9 mouse cellular contexts compared by ENCODE assay signal in genomic region chr16:97610246-97610645, GRCm38 (mm10). TPM values are rescaled to one million over a fixed set of nuclear protein-coding genes. Genes with fewer than 3 reads are reported as not detected.
A peak's percentile ranks its signal among the peaks of the same experiment; 100 is the strongest.
DNase-seq lines count a peak whose midpoint lies in the region; ATAC-seq and TF ChIP-seq lines count a peak whose summit lies in the region.
"Had no signal": no experiment of that assay in that cellular context is flagged by ENCODE, and none has a peak within 500 bp of the region (broad histone marks: within the 10 kb centered on the region; RNA-seq: fewer than 3 reads in every experiment).

No protein-coding gene starts in this region.

- no peak for ATAC-seq in forebrain, embryonic 12.5 days (ENCODE audit: low FRiP score)

- no peaks in the 10 kb centered on the region for H3K36me3 ChIP-seq in embryonic facial prominence, embryonic 10.5 days (replicated peaks)
- H3K36me3 ChIP-seq in forebrain, embryonic 12.5 days (replicated peaks): no peaks in the 10 kb centered on the region

- no peak overlapping the region for H3K9ac ChIP-seq in forebrain, embryonic 12.5 days

- no peak for TF ChIP-seq CTCF in cerebellum, adult 2 months (IDR thresholded peaks at IDR 0.05; ENCODE audit: borderline replicate concordance, insufficient read depth, low read depth, low read length)

- no peak for TF ChIP-seq POLR2A in cerebellum, adult 2 months (IDR thresholded peaks at IDR 0.05; ENCODE audit: borderline replicate concordance, insufficient read depth, low read length)

- H3K4me2 ChIP-seq in forebrain, embryonic 12.5 days: peak overlapping the region; percentile 62

- H3K27me3 ChIP-seq in embryonic facial prominence, embryonic 10.5 days (replicated peaks; ENCODE audit: low read depth, poor library complexity, severe bottlenecking): peaks cover 72% of the 10 kb centered on the region
- H3K27me3 ChIP-seq in forebrain, embryonic 12.5 days: peaks cover 54% of the 10 kb centered on the region
- H3K27me3 ChIP-seq in cerebellum, adult 2 months (ENCODE audit: control insufficient read depth, insufficient read depth, low read length): peaks cover 3% of the 10 kb centered on the region; the same call in 1 of the 2 replicates

- no peak overlapping the region for H3K27ac ChIP-seq in embryonic facial prominence, embryonic 10.5 days (replicated peaks)
- no peak overlapping the region for H3K27ac ChIP-seq in forebrain, embryonic 12.5 days
- H3K27ac ChIP-seq in cerebellum, adult 2 months (ENCODE audit: insufficient read depth, low read length): no peak overlapping the region
- H3K27ac ChIP-seq: macrophage had no signal

- DNase-seq in embryonic facial prominence, embryonic 10.5 days (ENCODE audit: low spot score): no peak
- DNase-seq in kidney, postnatal 10 days: peak; percentile 58
- DNase-seq in lung, postnatal 36 days: peak; percentile 27
- DNase-seq in B cell, adult 2 months: no peak
- DNase-seq in gastrocnemius, postnatal 4 days (ENCODE audit: low spot score in 2 of 2): no peak
- no peak for DNase-seq in cerebellum, adult 2 months
- DNase-seq in right cerebral cortex, postnatal 36 days (ENCODE audit: low spot score in 2 of 2): no peak

- H3K9me3 ChIP-seq in embryonic facial prominence, embryonic 10.5 days: no peaks in the 10 kb centered on the region
- H3K9me3 ChIP-seq in forebrain, embryonic 12.5 days: no peaks in the 10 kb centered on the region

- peaks cover 15% of the 10 kb centered on the region for H3K4me1 ChIP-seq in embryonic facial prominence, embryonic 10.5 days
- H3K4me1 ChIP-seq in forebrain, embryonic 12.5 days: peaks cover 12% of the 10 kb centered on the region
- peaks cover 2% of the 10 kb centered on the region; the same call in 1 of the 2 replicates for H3K4me1 ChIP-seq in cerebellum, adult 2 months (ENCODE audit: control insufficient read depth, insufficient read depth, low read length)

- H3K4me3 ChIP-seq in embryonic facial prominence, embryonic 10.5 days: peak overlapping the region; percentile 53
- H3K4me3 ChIP-seq in forebrain, embryonic 12.5 days (replicated peaks): peak overlapping the region; percentile 37
- H3K4me3 ChIP-seq in cerebellum, adult 2 months (replicated peaks; ENCODE audit: insufficient read depth, low read depth, low read length): no peak overlapping the region

- 5% methylated on average over 20 of the region's 20 CpGs for WGBS in embryonic facial prominence, embryonic 10.5 days
- 6% methylated on average over 20 of the region's 20 CpGs for WGBS in forebrain, embryonic 12.5 days
- 5% methylated on average over 20 of the region's 20 CpGs for WGBS in cerebellum, adult 2 months

RNA-seq across cellular contexts. Expression of gene Tmprss2, which starts 0.7 kb away (rescaled TPM):
- 0.55 and 0.60 TPM in 2 replicates for polyA plus RNA-seq in embryonic facial prominence, embryonic 10.5 days (2016; fragmentation: Nextera tagmentation; extraction: Ambion mirVana)
- 0.20 and 0.76 TPM in 2 replicates for polyA plus RNA-seq in forebrain, embryonic 12.5 days (2016; fragmentation: Nextera tagmentation; extraction: Ambion mirVana)
- under 1 TPM in 1 of 2 experiments, not detected in 1; 0.47 TPM for total RNA-seq in gastrocnemius, postnatal 4 days (2021)
- 0.32 and 0.34 TPM in 2 replicates for polyA plus RNA-seq in cerebellum, adult 2 months (2012; rRNA removed)
- polyA plus RNA-seq: macrophage had no signal

Comparison
In these comparisons a context has a peak if more than half of its experiments do, and no peak if none do; other contexts are left out.
1. DNase-seq: peak in kidney, postnatal 10 days (single experiment) and lung, postnatal 36 days (single experiment); none in embryonic facial prominence, embryonic 10.5 days (single experiment), B cell, adult 2 months (0 of 2), gastrocnemius, postnatal 4 days (0 of 2), cerebellum, adult 2 months (0 of 2) and right cerebral cortex, postnatal 36 days (0 of 2).